Mouse (Mus musculus) monocyte, adult 5-6 weeks (primary cell): Measurements from ENCODE around the gene Hist1h4k. TPM values are rescaled to one million over a fixed set of nuclear protein-coding genes. Genes with fewer than 3 reads are reported as not detected.

ENCODE experiments used
- total RNA-seq: library from RNA; stranded (forward); fragments of 200-1000, 200-491, 200-594 nt; gene quantifications from 3 replicates; pipeline ENCODE4 v1.2.3, GENCODE M21; 2017

The Hist1h4k gene
- total RNA-seq, 1 experiment from 2014 or later: 135 TPM

Other genes starting within 250 kb of the Hist1h4k start
- gene Gm11273, start 249.1 kb downstream of the Hist1h4k start, total RNA-seq: 2.5 to 3.8 TPM (median 2.7 TPM) in 3 replicates
- gene Zkscan8, start 219.4 kb downstream of the Hist1h4k start, total RNA-seq: 2.4 to 8.3 TPM (median 3.2 TPM) in 3 replicates
- not detected in 3 replicates for gene Olfr1366, start 207.7 kb downstream of the Hist1h4k start, total RNA-seq
- not detected in 3 replicates for gene Olfr1535, start 190.6 kb downstream of the Hist1h4k start, total RNA-seq
- not detected in 3 replicates for gene Olfr1364, start 168.7 kb downstream of the Hist1h4k start, total RNA-seq
- not detected in 3 replicates for gene Olfr1362, start 136.5 kb downstream of the Hist1h4k start, total RNA-seq
- gene Olfr11, start 108.0 kb downstream of the Hist1h4k start, total RNA-seq: not detected in 3 replicates
- gene Olfr1361, start 87.1 kb downstream of the Hist1h4k start, total RNA-seq: not detected in 3 replicates
- gene Olfr1360, start 73.1 kb downstream of the Hist1h4k start, total RNA-seq: not detected in 3 replicates
- not detected in 3 replicates for gene Olfr1359, start 52.4 kb downstream of the Hist1h4k start, total RNA-seq
- 7.1 to 7.9 TPM in 2 of 3 replicates, not detected in the other for gene Hist1h2bl, start 34.4 kb downstream of the Hist1h4k start, total RNA-seq
- gene Hist1h2ai, start 34.1 kb downstream of the Hist1h4k start, total RNA-seq: 159 to 372 TPM (median 273 TPM) in 3 replicates
- gene Hist1h3h, start 32.8 kb downstream of the Hist1h4k start, total RNA-seq: 7.2 to 20.1 TPM (median 13.0 TPM) in 3 replicates
- gene Hist1h2bm, start 28.5 kb downstream of the Hist1h4k start, total RNA-seq: 4.9 to 12.8 TPM (median 8.3 TPM) in 3 replicates
- gene Hist1h4j, start 15.4 kb downstream of the Hist1h4k start, total RNA-seq: 8.3 to 34.5 TPM (median 21.9 TPM) in 3 replicates
- 46.9 to 83.1 TPM (median 55.4 TPM) in 3 replicates for gene Hist1h2ak, start 3.3 kb upstream of the Hist1h4k start, total RNA-seq
- gene Hist1h2bn, start 3.6 kb upstream of the Hist1h4k start, total RNA-seq: 54.5 to 81.8 TPM (median 76.8 TPM) in 3 replicates
- 74.2 to 131 TPM (median 93.8 TPM) in 3 replicates for gene Hist1h1b, start 30.1 kb upstream of the Hist1h4k start, total RNA-seq
- 8.6 to 11.4 TPM in 2 of 3 replicates, not detected in the other for gene Hist1h3i, start 32.9 kb upstream of the Hist1h4k start, total RNA-seq
- gene Hist1h2an, start 36.7 kb upstream of the Hist1h4k start, total RNA-seq: 15.0 to 50.0 TPM (median 36.2 TPM) in 3 replicates
- gene Hist1h2bp, start 37.0 kb upstream of the Hist1h4k start, total RNA-seq: 5.2 to 12.6 TPM (median 8.0 TPM) in 3 replicates
- gene Hist1h2bq, start 59.7 kb upstream of the Hist1h4k start, total RNA-seq: 1.1 to 64.9 TPM (median 28.6 TPM) in 3 replicates
- gene Hist1h2ao, start 60.0 kb upstream of the Hist1h4k start, total RNA-seq: 114 TPM in 1 of 3 replicates, not detected in the others
- 43.0 to 386 TPM (median 131 TPM) in 3 replicates for gene Hist1h4m, start 61.2 kb upstream of the Hist1h4k start, total RNA-seq
- gene Hist1h4n, start 81.7 kb upstream of the Hist1h4k start, total RNA-seq: 19.1 to 188 TPM (median 85.7 TPM) in 3 replicates
- 9.0 to 155 TPM (median 73.9 TPM) in 3 replicates for gene Hist1h2ap, start 83.0 kb upstream of the Hist1h4k start, total RNA-seq
- gene Hist1h2br, start 83.2 kb upstream of the Hist1h4k start, total RNA-seq: 18.5 to 55.6 TPM (median 45.1 TPM) in 3 replicates
- gene Zfp184, start 194.6 kb upstream of the Hist1h4k start, total RNA-seq: 2.1 to 2.6 TPM in 2 of 3 replicates, not detected in the other
- gene Pom121l2, start 230.7 kb upstream of the Hist1h4k start, total RNA-seq: 0.32 to 0.78 TPM in 2 of 3 replicates, not detected in the other